Mouse (Mus musculus) kidney, embryonic 15.5 days (tissue): ENCODE data around the gene Il22ra2. TPM values are rescaled to one million over a fixed set of nuclear protein-coding genes. Genes with fewer than 3 reads are reported as not detected.
"Not testable (repeated sequence)": the region's sequence is repeated elsewhere in the genome, so short reads cannot be mapped to it uniquely, and the experiment has no call there.

Experiments
- ATAC-seq: fragments of 200-750 bp; cut with Nextera tagmentation; replicated peaks from 2 replicates; pipeline ENCODE4 v1.8.0; 2017; ENCODE audit warnings: moderate TSS enrichment; ENCODE audit not compliant: low FRiP score
- H3K27ac ChIP-seq: fragments of 300-500 bp; sonication (generic); 2 replicates; pipeline ENCODE4 v1.5.1; 2015; ENCODE audit warnings: mild to moderate bottlenecking, inconsistent platforms
- H3K27me3 ChIP-seq: fragments of 300-500 bp; sonication (generic); 2 replicates; pipeline ENCODE4 v1.6.1; 2015; ENCODE audit warnings: inconsistent platforms
- H3K36me3 ChIP-seq: fragments of 300-500 bp; sonication (generic); 2 replicates; pipeline ENCODE4 v1.6.1; 2015; ENCODE audit warnings: inconsistent platforms
- H3K4me1 ChIP-seq: fragments of 300-500 bp; sonication (generic); 2 replicates; pipeline ENCODE4 v1.6.1; 2015; ENCODE audit warnings: inconsistent platforms
- H3K4me2 ChIP-seq: fragments of 300-500 bp; sonication (generic); 2 replicates; pipeline ENCODE4 v1.6.1; 2015; ENCODE audit warnings: moderate library complexity, mild to moderate bottlenecking, inconsistent platforms
- H3K4me3 ChIP-seq: fragments of 300-500 bp; sonication (generic); replicated peaks from 2 replicates; pipeline ENCODE4 v1.5.1; 2015; ENCODE audit warnings: mild to moderate bottlenecking, inconsistent platforms
- H3K9ac ChIP-seq: fragments of 300-500 bp; sonication (generic); 2 replicates; pipeline ENCODE4 v1.6.1; 2015; ENCODE audit warnings: mild to moderate bottlenecking, inconsistent platforms
- H3K9me3 ChIP-seq: fragments of 300-500 bp; sonication (generic); replicated peaks from 2 replicates; pipeline ENCODE4 v1.6.1; 2016; ENCODE audit warnings: inconsistent platforms
- WGBS: fragments of 180-500 bp; shearing (Covaris S2); methylation state at CpG from one replicate; pipeline ENCODE4 v1.1.7; 2015; ENCODE audit warnings: mixed read lengths; 5-methylcytosine and 5-hydroxymethylcytosine counted together
- polyA plus RNA-seq: library from polyadenylated mRNA; unstranded; fragments of >200 nt; fragmentation: Nextera tagmentation; extraction: Ambion mirVana; gene quantifications from 2 replicates; pipeline ENCODE4 v1.2.1, GENCODE M21; 2015

The Il22ra2 gene
- polyA plus RNA-seq, 1 experiment from 2014 or later, result not detected

GRCm38 (mm10) chr10:19591286-19591640, 30.5 kb upstream of the Il22ra2 start:
- Histone ChIP-seq H3K36me3 (no peaks in the 10 kb centered on the region), H3K4me3 (peak overlapping the region; percentile 83), H3K4me1 (peaks cover 25% of the 10 kb centered on the region), H3K27ac (peak overlapping the region; percentile 58; the same call in 1 of the 2 replicates), H3K4me2 (peak overlapping the region; percentile 60), H3K9ac (no peak overlapping the region), H3K9me3 (no peaks in the 10 kb centered on the region), H3K27me3 (no peaks in the 10 kb centered on the region)
- ATAC-seq, result no peak
- WGBS, result 30% methylated on average over 6 of the region's 6 CpGs

DNA sequence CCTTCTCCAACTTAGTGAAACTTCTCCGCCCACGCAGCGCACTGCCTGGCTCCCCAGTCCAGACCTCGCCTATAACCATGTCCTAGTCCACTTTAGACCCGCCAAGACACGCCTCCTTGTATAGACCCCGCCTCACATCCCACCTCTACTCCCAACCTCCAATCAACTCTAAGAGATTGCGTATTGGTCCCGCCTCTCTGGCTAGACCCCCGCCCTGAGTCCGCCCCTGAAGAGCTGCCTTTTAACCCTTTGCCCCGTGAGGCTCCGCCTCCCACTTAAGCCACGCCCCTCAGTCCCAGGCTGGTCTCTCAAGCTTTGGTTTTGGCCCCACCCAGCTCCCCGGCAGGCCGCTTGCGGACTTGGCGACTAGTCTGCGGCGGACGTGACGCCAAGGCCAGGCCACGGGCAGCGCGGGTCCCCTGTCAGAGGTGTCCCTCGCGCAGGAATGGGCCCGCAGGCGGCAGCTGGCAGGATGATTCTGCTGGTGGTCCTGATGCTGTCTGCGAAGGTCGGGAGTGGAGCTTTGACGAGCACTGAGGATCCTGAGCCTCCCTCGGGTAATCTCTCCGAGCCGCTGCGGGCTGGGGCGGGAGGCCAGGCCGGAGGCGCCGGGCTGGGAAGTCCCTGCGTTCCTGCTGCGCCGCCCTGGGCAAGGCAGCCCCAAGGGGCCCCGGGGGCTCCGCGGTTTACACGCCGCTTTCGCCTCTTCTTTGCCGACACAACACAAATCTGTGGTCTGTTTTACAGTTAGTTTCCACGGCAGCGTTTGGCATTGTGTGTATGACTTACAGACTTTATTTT, 30.0 kb upstream of the Il22ra2 start, which contains the start of gene Ifngr1:
TSS of gene Ifngr1 (plus strand) at position 309 of the 801 bp plus-strand sequence.
- Histone ChIP-seq H3K27ac (peak within 1 kb of the TSS; percentile 91), H3K27me3 (no peaks in the 10 kb centered on the region), H3K36me3 (no peaks in the 10 kb centered on the region), H3K9ac (peak within 1 kb of the TSS; percentile 80), H3K9me3 (no peaks in the 10 kb centered on the region), H3K4me2 (peak within 1 kb of the TSS; percentile 60), H3K4me3 (peak within 1 kb of the TSS; percentile 83), H3K4me1 (peaks cover 25% of the 10 kb centered on the region)
- under 1% methylated on average over 52 of the region's 52 CpGs for WGBS
- ATAC-seq, result peak; percentile 99

DNA sequence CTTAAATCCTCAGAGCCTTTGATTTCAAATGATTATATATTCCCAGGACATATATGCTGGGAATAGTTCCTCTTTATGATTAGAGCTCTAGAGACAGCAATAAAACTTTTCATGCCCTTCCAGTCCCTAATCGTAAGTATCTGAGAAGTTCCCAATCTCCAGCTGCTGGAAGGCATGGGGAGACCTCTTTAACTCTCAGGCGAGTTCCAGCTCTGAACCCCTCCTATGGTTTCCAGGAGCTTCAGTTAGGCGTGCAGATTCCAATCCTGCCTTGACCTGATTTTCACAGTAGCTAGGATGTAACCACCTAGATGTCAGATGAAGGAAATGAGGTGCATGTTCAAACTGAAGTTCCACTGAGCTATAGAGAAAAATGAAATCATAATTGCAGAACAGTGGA, 29.2 kb upstream of the Il22ra2 start:
- Histone ChIP-seq H3K9me3 (no peaks in the 10 kb centered on the region), H3K27ac (peak overlapping the region; percentile 91), H3K36me3 (no peaks in the 10 kb centered on the region), H3K9ac (peak overlapping the region; percentile 80), H3K4me2 (peak overlapping the region; percentile 60), H3K4me3 (peak overlapping the region; percentile 83), H3K27me3 (no peaks in the 10 kb centered on the region), H3K4me1 (peaks cover 25% of the 10 kb centered on the region)
- WGBS, result 3% methylated on average over 3 of the region's 3 CpGs
- ATAC-seq, result no peak

DNA sequence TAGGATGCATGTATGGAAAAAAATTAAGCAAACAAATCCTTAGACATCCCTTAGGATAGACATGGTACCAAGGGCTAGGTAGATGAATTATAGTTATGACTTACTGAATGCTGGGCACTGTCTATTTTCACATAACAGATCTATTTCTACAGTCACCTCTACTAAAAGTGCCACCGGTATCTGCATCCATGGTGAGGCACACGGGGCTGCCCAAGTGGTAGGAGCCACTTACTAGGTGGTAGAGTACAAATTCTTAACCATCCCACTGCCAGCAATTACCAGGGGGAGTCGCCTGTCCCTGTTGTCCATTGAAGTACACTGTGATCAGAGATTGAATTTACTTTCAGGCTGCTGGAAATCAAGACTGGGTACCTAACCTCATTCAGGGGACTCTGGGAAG, 28.5 kb upstream of the Il22ra2 start:
- peaks cover 3% of the 10 kb centered on the region; the same call in 1 of the 2 replicates for H3K36me3 ChIP-seq
- H3K4me1 ChIP-seq, result peaks cover 26% of the 10 kb centered on the region
- H3K27me3 ChIP-seq, result no peaks in the 10 kb centered on the region
- WGBS, result 81% methylated on average over 3 of the region's 3 CpGs
- H3K9me3 ChIP-seq, result no peaks in the 10 kb centered on the region
- H3K4me3 ChIP-seq, result no peak overlapping the region
- H3K9ac ChIP-seq, result no peak overlapping the region
- no peak overlapping the region for H3K27ac ChIP-seq
- 0 out of 2 replicates have a peak overlapping the region, but pooled peaks have one; percentile 5 for H3K4me2 ChIP-seq
- ATAC-seq, result no peak

DNA sequence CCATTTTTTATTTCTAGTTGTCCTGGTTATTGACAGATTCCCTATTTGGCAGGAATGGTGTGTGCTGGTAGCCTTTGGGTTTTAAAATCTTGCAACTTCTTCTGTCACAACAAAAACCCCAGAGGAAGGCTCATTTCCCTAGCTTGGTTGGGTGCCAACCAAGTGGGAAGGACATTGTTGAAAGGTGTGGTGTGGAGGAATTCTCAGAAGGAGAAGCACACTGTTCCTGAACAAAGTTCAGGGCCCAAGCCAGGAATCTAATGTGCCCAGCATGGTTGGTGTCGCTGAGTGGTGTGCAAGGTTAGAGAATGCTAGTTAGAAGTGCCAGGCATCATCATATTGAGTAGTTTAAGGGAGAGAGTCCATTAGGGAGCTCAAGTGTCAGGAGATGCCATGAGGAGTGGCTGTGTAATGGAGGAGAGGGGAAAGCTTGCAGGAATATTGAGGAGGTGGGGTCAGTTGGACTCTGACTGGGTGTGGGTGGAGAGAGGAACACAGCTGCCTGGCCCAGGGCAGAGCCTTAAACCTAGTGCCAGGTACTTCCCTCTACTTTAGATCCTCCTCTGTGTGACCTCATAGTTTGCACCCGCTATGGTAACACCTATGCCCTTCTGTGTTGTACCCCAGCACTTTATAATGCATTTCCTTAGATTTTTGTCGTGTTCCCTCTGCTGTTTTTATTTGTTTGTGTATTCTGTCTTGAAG, 27.4 kb upstream of the Il22ra2 start:
- Histone ChIP-seq H3K9me3 (no peaks in the 10 kb centered on the region), H3K27me3 (no peaks in the 10 kb centered on the region), H3K4me2 (0 out of 2 replicates have a peak overlapping the region, but pooled peaks have one; percentile 1), H3K9ac (no peak overlapping the region), H3K36me3 (peaks cover 13% of the 10 kb centered on the region), H3K27ac (no peak overlapping the region), H3K4me1 (peaks cover 27% of the 10 kb centered on the region), H3K4me3 (no peak overlapping the region)
- ATAC-seq, result no peak
- 83% methylated on average over 3 of the region's 3 CpGs for WGBS

- no peak overlapping the region for H3K4me3 ChIP-seq
- WGBS, result 89% methylated on average over 4 of the region's 4 CpGs
- no peak for ATAC-seq
- H3K27ac ChIP-seq, result no peak overlapping the region
- peaks cover 24% of the 10 kb centered on the region for H3K4me1 ChIP-seq
- H3K36me3 ChIP-seq, result peaks cover 28% of the 10 kb centered on the region
- peaks cover 3% of the 10 kb centered on the region; the same call in 1 of the 2 replicates for H3K9me3 ChIP-seq
- H3K4me2 ChIP-seq, result no peak overlapping the region
- no peak overlapping the region for H3K9ac ChIP-seq
- no peaks in the 10 kb centered on the region for H3K27me3 ChIP-seq
These were observed 24.9 kb upstream of the Il22ra2 start for GRCm38 (mm10) chr10:19596866-19597265.

DNA sequence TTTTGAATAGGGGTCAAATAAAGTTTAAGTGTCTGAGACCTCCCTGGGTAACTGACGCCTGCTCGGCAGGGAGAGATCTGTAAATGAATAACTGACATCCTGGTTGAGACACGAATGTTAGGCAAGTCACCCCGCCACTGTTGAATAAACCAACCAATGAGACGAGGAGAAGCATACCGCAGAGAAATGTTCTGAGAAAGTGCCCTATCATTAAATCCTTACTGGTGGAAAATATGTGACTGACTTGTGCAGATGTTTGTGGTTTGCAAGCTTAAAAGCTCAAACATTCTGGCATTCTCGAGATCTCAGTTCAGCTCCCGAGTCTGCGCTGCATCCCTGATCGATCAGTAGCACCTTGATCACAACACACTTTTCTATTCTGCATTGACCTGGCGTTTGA, 23.7 kb upstream of the Il22ra2 start:
- Histone ChIP-seq H3K4me3 (no peak overlapping the region), H3K27me3 (no peaks in the 10 kb centered on the region), H3K9ac (no peak overlapping the region), H3K9me3 (peaks cover 3% of the 10 kb centered on the region; the same call in 1 of the 2 replicates), H3K27ac (peak overlapping the region; percentile 71), H3K36me3 (peaks cover 41% of the 10 kb centered on the region), H3K4me2 (no peak overlapping the region), H3K4me1 (peaks cover 19% of the 10 kb centered on the region; the same call in 1 of the 2 replicates)
- ATAC-seq, result peak; percentile 88
- WGBS, result 66% methylated on average over 11 of the region's 11 CpGs

- no peak overlapping the region for H3K4me3 ChIP-seq
- H3K9me3 ChIP-seq, result peaks cover 3% of the 10 kb centered on the region; the same call in 1 of the 2 replicates
- H3K27me3 ChIP-seq, result no peaks in the 10 kb centered on the region
- no peak for ATAC-seq
- H3K4me2 ChIP-seq, result no peak overlapping the region
- H3K4me1 ChIP-seq, result peaks cover 6% of the 10 kb centered on the region; the same call in 1 of the 2 replicates
- H3K36me3 ChIP-seq, result peaks cover 55% of the 10 kb centered on the region
- no peak overlapping the region for H3K9ac ChIP-seq
- no peak overlapping the region for H3K27ac ChIP-seq
- 81% methylated on average over 6 of the region's 6 CpGs for WGBS
These were observed 22.3 kb upstream of the Il22ra2 start for GRCm38 (mm10) chr10:19599331-19600092.

- peaks cover 3% of the 10 kb centered on the region; the same call in 1 of the 2 replicates for H3K9me3 ChIP-seq
- no peaks in the 10 kb centered on the region for H3K27me3 ChIP-seq
- 0 out of 2 replicates have a peak, but pooled peaks cover 3% of the 10 kb centered on the region for H3K4me1 ChIP-seq
- peaks cover 60% of the 10 kb centered on the region for H3K36me3 ChIP-seq
- no peak for ATAC-seq
- no peak overlapping the region for H3K4me2 ChIP-seq
- no peak overlapping the region for H3K27ac ChIP-seq
- H3K4me3 ChIP-seq, result no peak overlapping the region
- H3K9ac ChIP-seq, result no peak overlapping the region
- WGBS, result 86% methylated on average over 3 of the region's 3 CpGs
These were observed 21.7 kb upstream of the Il22ra2 start for GRCm38 (mm10) chr10:19600093-19600420.

GRCm38 (mm10) chr10:19601502-19601901, 20.3 kb upstream of the Il22ra2 start:
- WGBS, result 50% methylated on average over 1 of the region's 1 CpGs
- H3K9ac ChIP-seq, H3K4me1 ChIP-seq, H3K27me3 ChIP-seq, H3K4me3 ChIP-seq, H3K27ac ChIP-seq, H3K4me2 ChIP-seq, ATAC-seq, H3K9me3 ChIP-seq: not testable (repeated sequence)
- H3K36me3 ChIP-seq, result peaks cover 75% of the 10 kb centered on the region

- Histone ChIP-seq H3K27ac (no peak overlapping the region), H3K9me3 (peaks cover 3% of the 10 kb centered on the region; the same call in 1 of the 2 replicates), H3K9ac (no peak overlapping the region), H3K4me2 (no peak overlapping the region), H3K4me1 (0 out of 2 replicates have a peak, but pooled peaks cover 2% of the 10 kb centered on the region), H3K36me3 (peaks cover 90% of the 10 kb centered on the region), H3K27me3 (no peaks in the 10 kb centered on the region), H3K4me3 (no peak overlapping the region)
- 88% methylated on average over 6 of the region's 6 CpGs for WGBS
- ATAC-seq, result no peak
These were observed 18.6 kb upstream of the Il22ra2 start for GRCm38 (mm10) chr10:19603231-19603630.
